Mouse (Mus musculus): Measurements from ENCODE around the gene Nell1. TPM values are rescaled to one million over a fixed set of nuclear protein-coding genes. Genes with fewer than 3 reads are reported as not detected.

Gene Nell1
- total and polyA plus RNA-seq, 2 experiments from 2014 or later, result 0.05 TPM; not detected in 1

DNA sequence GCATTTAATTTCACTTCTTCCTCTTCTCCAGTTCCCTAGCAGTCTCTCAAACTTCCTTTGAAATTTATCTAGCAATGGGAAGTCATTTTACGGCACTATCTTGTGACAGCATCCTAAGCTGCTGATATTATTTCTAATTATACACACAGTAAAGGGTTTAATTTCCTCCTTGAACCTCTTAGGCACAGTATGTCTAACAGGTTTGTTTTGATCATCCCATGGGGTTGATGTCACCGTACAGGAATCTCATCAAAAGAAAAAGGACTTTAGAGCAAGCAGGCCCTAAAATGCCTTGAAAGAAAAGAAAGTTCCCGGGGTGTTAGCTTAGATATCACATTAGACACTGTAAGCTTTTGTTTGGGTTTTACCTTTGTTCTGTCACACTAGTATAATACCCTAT is 654.5 kb downstream of the Nell1 start:
- Histone ChIP-seq H3K4me3 (ENCODE audit: low read depth, low read length) (no peak overlapping the region), H3K27me3 (ENCODE audit: control insufficient read depth, insufficient read depth, low read length) (no peaks in the 10 kb centered on the region), H3K27ac (ENCODE audit: low read depth) (no peak overlapping the region), H3K9ac (replicated peaks; ENCODE audit: low read depth, low read length) (no peak overlapping the region), H3K36me3 (replicated peaks; ENCODE audit: control insufficient read depth, insufficient read depth, low read length) (no peaks in the 10 kb centered on the region), H3K4me1 (ENCODE audit: control insufficient read depth, insufficient read depth) (no peaks in the 10 kb centered on the region), H3K9me3 (replicated peaks; ENCODE audit: control insufficient read depth, low read length) (no peaks in the 10 kb centered on the region), H3K4me2 (ENCODE audit: low read depth, low read length) (no peak overlapping the region)
- ATAC-seq (ENCODE audit: insufficient read depth, low read depth) (no peak), DNase-seq (ENCODE audit: low spot score) (no peak)
- TF ChIP-seq CTCF (IDR thresholded peaks at IDR 0.05; ENCODE audit: low read depth), result no peak
- no peak for TF ChIP-seq EP300 (IDR thresholded peaks at IDR 0.05; ENCODE audit: low read depth)
- 36% methylated on average over 3 of the region's 3 CpGs for WGBS

DNA sequence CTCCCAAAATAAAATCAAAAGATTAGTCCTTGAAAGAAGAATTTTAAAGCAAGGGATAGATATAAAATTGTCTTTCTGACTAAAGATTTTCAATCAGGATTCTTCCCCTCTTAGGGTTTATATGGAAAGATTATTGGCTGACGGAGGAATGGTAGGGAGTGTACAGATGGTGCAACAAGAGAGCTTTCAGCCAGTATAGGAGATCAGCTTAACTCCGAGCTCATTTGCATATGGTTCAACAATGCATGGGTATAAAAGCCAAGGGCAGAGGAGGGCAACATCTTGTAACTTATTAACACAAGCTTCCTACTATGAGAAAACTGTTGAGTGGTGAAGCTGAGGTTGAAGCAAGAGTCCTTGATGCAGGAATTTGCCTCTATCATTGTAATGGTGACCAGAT is 658.5 kb downstream of the Nell1 start:
- TF ChIP-seq CTCF (IDR thresholded peaks at IDR 0.05; ENCODE audit: low read depth), result no peak
- TF ChIP-seq EP300 (IDR thresholded peaks at IDR 0.05; ENCODE audit: low read depth), result no peak
- ATAC-seq (ENCODE audit: insufficient read depth, low read depth), result no peak
- no peak for DNase-seq (ENCODE audit: low spot score)
- no peaks in the 10 kb centered on the region for H3K36me3 ChIP-seq (replicated peaks; ENCODE audit: control insufficient read depth, insufficient read depth, low read length)
- H3K4me2 ChIP-seq (ENCODE audit: low read depth, low read length), result no peak overlapping the region
- H3K9me3 ChIP-seq (replicated peaks; ENCODE audit: control insufficient read depth, low read length), result no peaks in the 10 kb centered on the region
- H3K4me3 ChIP-seq (ENCODE audit: low read depth, low read length), result no peak overlapping the region
- no peak overlapping the region for H3K27ac ChIP-seq (ENCODE audit: low read depth)
- 76% methylated on average over 2 of the region's 2 CpGs for WGBS
- H3K4me1 ChIP-seq (ENCODE audit: control insufficient read depth, insufficient read depth), result no peaks in the 10 kb centered on the region
- H3K27me3 ChIP-seq (ENCODE audit: control insufficient read depth, insufficient read depth, low read length), result no peaks in the 10 kb centered on the region
- no peak overlapping the region for H3K9ac ChIP-seq (replicated peaks; ENCODE audit: low read depth, low read length)

DNA sequence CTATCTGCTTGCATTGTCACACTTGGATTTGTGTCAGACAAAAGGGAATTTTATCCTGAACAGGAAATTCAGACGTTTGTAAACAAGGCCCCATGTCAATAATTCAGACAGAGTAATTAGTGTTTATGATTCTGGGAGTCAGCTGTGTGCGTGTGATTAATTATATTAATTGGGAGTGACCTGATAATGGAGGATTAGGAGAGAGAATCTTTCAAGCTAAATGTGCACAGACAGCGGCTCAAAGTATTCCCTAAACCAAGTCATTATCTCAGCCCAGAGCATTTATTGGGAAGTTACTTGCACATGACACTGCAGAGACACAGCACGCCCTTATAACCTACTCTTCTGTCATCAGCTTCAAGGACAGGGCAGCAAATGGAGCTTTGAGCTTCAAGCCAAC is 697.6 kb downstream of the Nell1 start:
- no peaks in the 10 kb centered on the region for H3K4me1 ChIP-seq (ENCODE audit: control insufficient read depth, insufficient read depth)
- no peak overlapping the region for H3K9ac ChIP-seq (replicated peaks; ENCODE audit: low read depth, low read length)
- H3K4me2 ChIP-seq (ENCODE audit: low read depth, low read length), result no peak overlapping the region
- WGBS, result 65% methylated on average over 4 of the region's 4 CpGs
- TF ChIP-seq EP300 (IDR thresholded peaks at IDR 0.05; ENCODE audit: low read depth), result no peak
- no peaks in the 10 kb centered on the region for H3K36me3 ChIP-seq (replicated peaks; ENCODE audit: control insufficient read depth, insufficient read depth, low read length)
- DNase-seq (ENCODE audit: low spot score) (no peak), ATAC-seq (ENCODE audit: insufficient read depth, low read depth) (no peak)
- no peaks in the 10 kb centered on the region for H3K27me3 ChIP-seq (ENCODE audit: control insufficient read depth, insufficient read depth, low read length)
- no peak overlapping the region for H3K4me3 ChIP-seq (ENCODE audit: low read depth, low read length)
- no peak overlapping the region for H3K27ac ChIP-seq (ENCODE audit: low read depth)
- no peaks in the 10 kb centered on the region for H3K9me3 ChIP-seq (replicated peaks; ENCODE audit: control insufficient read depth, low read length)

DNA sequence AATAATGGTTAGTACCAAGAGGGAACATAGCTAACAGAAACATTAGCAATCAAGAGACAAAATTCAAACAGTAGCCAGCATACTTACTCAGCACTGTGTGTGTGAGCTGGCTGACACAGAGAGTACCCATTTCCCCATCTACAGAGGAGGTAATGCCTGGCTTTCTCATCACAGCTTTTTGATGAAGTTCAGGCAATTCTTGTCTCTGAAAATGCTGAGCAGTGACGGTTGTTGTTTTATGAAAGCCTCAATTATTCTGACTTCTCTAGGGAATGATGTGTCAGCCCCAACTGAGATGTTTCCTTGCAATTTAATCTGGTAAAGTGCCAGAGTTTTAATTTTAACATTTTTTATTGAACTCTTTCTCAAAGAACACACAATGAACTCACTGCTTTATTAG is 700.8 kb downstream of the Nell1 start:
- no peak overlapping the region for H3K4me3 ChIP-seq (ENCODE audit: low read depth, low read length)
- H3K4me2 ChIP-seq (ENCODE audit: low read depth, low read length), result no peak overlapping the region
- no peaks in the 10 kb centered on the region for H3K4me1 ChIP-seq (ENCODE audit: control insufficient read depth, insufficient read depth)
- H3K9me3 ChIP-seq (replicated peaks; ENCODE audit: control insufficient read depth, low read length), result no peaks in the 10 kb centered on the region
- H3K27me3 ChIP-seq (ENCODE audit: control insufficient read depth, insufficient read depth, low read length), result no peaks in the 10 kb centered on the region
- no peak for ATAC-seq (ENCODE audit: insufficient read depth, low read depth)
- H3K36me3 ChIP-seq (replicated peaks; ENCODE audit: control insufficient read depth, insufficient read depth, low read length), result no peaks in the 10 kb centered on the region
- H3K27ac ChIP-seq (ENCODE audit: low read depth), result no peak overlapping the region
- no peak for DNase-seq (ENCODE audit: low spot score)
- WGBS, result 53% methylated on average over 1 of the region's 1 CpGs
- no peak overlapping the region for H3K9ac ChIP-seq (replicated peaks; ENCODE audit: low read depth, low read length)
- TF ChIP-seq EP300 (IDR thresholded peaks at IDR 0.05; ENCODE audit: low read depth) (no peak), CTCF (IDR thresholded peaks at IDR 0.05; ENCODE audit: low read depth) (no peak)

DNA sequence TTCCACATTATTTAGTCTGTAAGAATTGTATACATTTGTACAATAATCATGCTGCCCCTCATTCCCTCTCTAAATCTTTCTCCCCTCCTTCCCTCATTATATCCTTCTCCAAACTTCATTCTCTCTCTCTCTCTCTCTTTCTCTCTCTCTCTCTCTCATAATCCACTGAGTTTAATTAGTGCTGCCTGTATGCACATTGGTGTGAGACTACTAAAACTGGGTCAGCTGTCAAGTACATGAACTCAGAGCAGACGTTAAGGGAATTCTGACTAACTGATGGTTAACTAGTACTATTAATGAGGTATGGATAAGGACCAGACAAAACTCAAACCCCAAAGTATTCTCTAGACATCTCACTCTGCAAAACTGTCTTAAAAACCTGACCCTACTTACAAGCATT is 702.8 kb downstream of the Nell1 start:
- DNase-seq (ENCODE audit: low spot score) (no peak), ATAC-seq (ENCODE audit: insufficient read depth, low read depth) (no peak)
- TF ChIP-seq CTCF (IDR thresholded peaks at IDR 0.05; ENCODE audit: low read depth) (no peak), EP300 (IDR thresholded peaks at IDR 0.05; ENCODE audit: low read depth) (no peak)
- no peak overlapping the region for H3K27ac ChIP-seq (ENCODE audit: low read depth)
- H3K4me2 ChIP-seq (ENCODE audit: low read depth, low read length), result no peak overlapping the region
- no peaks in the 10 kb centered on the region for H3K4me1 ChIP-seq (ENCODE audit: control insufficient read depth, insufficient read depth)
- no peak overlapping the region for H3K9ac ChIP-seq (replicated peaks; ENCODE audit: low read depth, low read length)
- no peaks in the 10 kb centered on the region for H3K36me3 ChIP-seq (replicated peaks; ENCODE audit: control insufficient read depth, insufficient read depth, low read length)
- no peaks in the 10 kb centered on the region for H3K9me3 ChIP-seq (replicated peaks; ENCODE audit: control insufficient read depth, low read length)
- H3K4me3 ChIP-seq (ENCODE audit: low read depth, low read length), result no peak overlapping the region
- H3K27me3 ChIP-seq (ENCODE audit: control insufficient read depth, insufficient read depth, low read length), result no peaks in the 10 kb centered on the region
- WGBS, result 34% methylated on average over 1 of the region's 1 CpGs

DNA sequence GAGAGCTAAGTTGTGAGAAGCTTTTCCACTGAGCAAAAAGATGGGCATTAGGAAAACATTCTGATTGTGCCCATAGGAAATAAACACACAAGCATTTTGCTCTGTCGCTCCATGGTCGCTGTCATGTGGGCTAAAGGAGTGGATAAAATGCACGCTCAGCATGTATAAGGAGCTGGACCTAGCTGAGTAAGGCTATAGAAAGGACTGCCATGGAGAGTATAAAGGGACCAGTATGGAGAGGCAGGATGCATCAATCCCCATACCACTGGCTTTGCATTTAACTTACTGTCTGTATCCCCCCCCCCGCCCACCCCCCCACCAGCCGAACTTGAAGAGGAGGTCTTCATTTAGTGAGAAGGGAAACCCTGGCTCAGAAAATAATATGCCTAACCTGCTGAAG is 711.7 kb downstream of the Nell1 start:
- no peaks in the 10 kb centered on the region for H3K27me3 ChIP-seq (ENCODE audit: control insufficient read depth, insufficient read depth, low read length)
- TF ChIP-seq CTCF (IDR thresholded peaks at IDR 0.05; ENCODE audit: low read depth) (no peak), EP300 (IDR thresholded peaks at IDR 0.05; ENCODE audit: low read depth) (no peak)
- no peak overlapping the region for H3K9ac ChIP-seq (replicated peaks; ENCODE audit: low read depth, low read length)
- no peak for ATAC-seq (ENCODE audit: insufficient read depth, low read depth)
- H3K27ac ChIP-seq (ENCODE audit: low read depth), result no peak overlapping the region
- no peak for DNase-seq (ENCODE audit: low spot score)
- H3K36me3 ChIP-seq (replicated peaks; ENCODE audit: control insufficient read depth, insufficient read depth, low read length), result no peaks in the 10 kb centered on the region
- no peaks in the 10 kb centered on the region for H3K4me1 ChIP-seq (ENCODE audit: control insufficient read depth, insufficient read depth)
- H3K4me2 ChIP-seq (ENCODE audit: low read depth, low read length), result no peak overlapping the region
- 80% methylated on average over 5 of the region's 5 CpGs for WGBS
- H3K9me3 ChIP-seq (replicated peaks; ENCODE audit: control insufficient read depth, low read length), result no peaks in the 10 kb centered on the region
- no peak overlapping the region for H3K4me3 ChIP-seq (ENCODE audit: low read depth, low read length)

Data from heart, postnatal 0 days (tissue).